ENCODE assay signal across 16 mouse cellular contexts in the genomic region with DNA sequence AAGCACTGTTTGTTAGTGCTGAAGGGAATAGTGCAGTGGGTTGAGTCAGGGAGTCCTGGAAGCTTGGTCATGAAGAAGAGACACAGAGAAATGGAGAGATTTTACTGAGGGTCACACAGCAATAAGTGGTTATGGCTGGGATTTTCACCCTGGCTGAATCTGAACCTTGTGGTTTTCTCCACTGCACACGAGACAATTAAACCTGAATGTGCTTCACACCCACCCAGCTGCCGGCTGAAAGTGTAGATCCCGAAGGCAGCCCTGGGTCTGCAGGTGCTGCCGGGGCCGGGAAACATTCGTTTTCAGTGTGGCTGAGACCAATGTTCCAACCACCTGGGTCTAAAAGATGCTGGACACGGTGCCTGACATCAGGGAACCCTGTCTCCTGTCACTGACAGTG.
A peak's percentile ranks its signal among the peaks of the same experiment; 100 is the strongest.
DNase-seq lines count a peak whose midpoint lies in the region; ATAC-seq lines count a peak whose summit lies in the region.
"Had no signal": no experiment of that assay in that cellular context is flagged by ENCODE, and none has a peak within 500 bp of the region (broad histone marks: within the 10 kb centered on the region; RNA-seq: fewer than 3 reads in every experiment).

No protein-coding gene starts in this region.

- H3K27me3 ChIP-seq in hindbrain, embryonic 13.5 days: peaks cover 44% of the 10 kb centered on the region
- H3K27me3 ChIP-seq in hindbrain, embryonic 11.5 days (ENCODE audit: control insufficient read depth, insufficient read depth, low read length): peaks cover 34% of the 10 kb centered on the region
- H3K27me3 ChIP-seq in neural tube, embryonic 13.5 days: peaks cover 46% of the 10 kb centered on the region

- H3K9ac ChIP-seq in hindbrain, embryonic 13.5 days: no peak overlapping the region
- no peak overlapping the region for H3K9ac ChIP-seq in hindbrain, embryonic 11.5 days (ENCODE audit: low read depth, low read length)
- H3K9ac ChIP-seq in neural tube, embryonic 13.5 days: no peak overlapping the region
- H3K9ac ChIP-seq: embryonic facial prominence, embryonic 12.5 days; heart, embryonic 15.5 days; liver, postnatal 0 days; neural tube, embryonic 12.5 days had no signal

- ATAC-seq in hindbrain, embryonic 13.5 days (ENCODE audit: low FRiP score): no peak
- no peak for ATAC-seq in hindbrain, embryonic 11.5 days (ENCODE audit: low FRiP score)
- ATAC-seq in neural tube, embryonic 13.5 days (ENCODE audit: low read depth): no peak
- ATAC-seq: intestine, embryonic 16.5 days; liver, postnatal 0 days had no signal

- H3K36me3 ChIP-seq in hindbrain, embryonic 13.5 days: peaks cover 43% of the 10 kb centered on the region
- no peaks in the 10 kb centered on the region for H3K36me3 ChIP-seq in hindbrain, embryonic 11.5 days (ENCODE audit: control insufficient read depth, insufficient read depth, low read length)
- peaks cover 40% of the 10 kb centered on the region for H3K36me3 ChIP-seq in neural tube, embryonic 13.5 days
- H3K36me3 ChIP-seq: embryonic facial prominence, embryonic 12.5 days; heart, embryonic 15.5 days; limb, embryonic 10.5 days had no signal

- H3K27ac ChIP-seq in hindbrain, embryonic 13.5 days: peak overlapping the region; percentile 76; the same call in 1 of the 2 replicates
- no peak overlapping the region for H3K27ac ChIP-seq in hindbrain, embryonic 11.5 days (ENCODE audit: low read depth, low read length)
- H3K27ac ChIP-seq in neural tube, embryonic 13.5 days (replicated peaks): peak overlapping the region; percentile 66
- H3K27ac ChIP-seq: embryonic facial prominence, embryonic 12.5 days; heart, adult 2 months; heart, embryonic 15.5 days; limb, embryonic 10.5 days; neural tube, embryonic 12.5 days had no signal

- no peak overlapping the region for H3K4me2 ChIP-seq in hindbrain, embryonic 13.5 days
- no peak overlapping the region for H3K4me2 ChIP-seq in hindbrain, embryonic 11.5 days (replicated peaks; ENCODE audit: low read depth, low read length)
- no peak overlapping the region for H3K4me2 ChIP-seq in neural tube, embryonic 13.5 days
- H3K4me2 ChIP-seq: embryonic facial prominence, embryonic 12.5 days; neural tube, embryonic 12.5 days had no signal

- no peak overlapping the region for H3K4me3 ChIP-seq in hindbrain, embryonic 13.5 days
- no peak overlapping the region for H3K4me3 ChIP-seq in hindbrain, embryonic 11.5 days (ENCODE audit: low read depth, low read length)
- H3K4me3 ChIP-seq in neural tube, embryonic 13.5 days: no peak overlapping the region
- H3K4me3 ChIP-seq: embryonic facial prominence, embryonic 12.5 days; heart, adult 2 months; heart, embryonic 15.5 days; limb, embryonic 10.5 days; neural tube, embryonic 12.5 days had no signal

- DNase-seq in cerebellum, postnatal 10 days: peak; percentile 39 to 59
- no peak for DNase-seq in cerebellum, adult 8-10 months
- no peak for DNase-seq in hindbrain, embryonic 11.5 days (ENCODE audit: low spot score)
- DNase-seq in neural tube, embryonic 10.5 days (ENCODE audit: extremely low spot score, low spot score): no peak
- no peak for DNase-seq in right cerebral cortex, adult 2 months (ENCODE audit: low spot score in 2 of 2)
- DNase-seq: liver, postnatal 0 days; spleen, adult 18-20 months; thymus, postnatal 4 days had no signal

- 69% methylated on average over 7 of the region's 7 CpGs for WGBS in hindbrain, embryonic 13.5 days
- 77% methylated on average over 7 of the region's 7 CpGs for WGBS in hindbrain, embryonic 11.5 days
- WGBS in neural tube, embryonic 13.5 days: 72% methylated on average over 7 of the region's 7 CpGs

- no peaks in the 10 kb centered on the region for H3K9me3 ChIP-seq in hindbrain, embryonic 13.5 days
- H3K9me3 ChIP-seq in hindbrain, embryonic 11.5 days (ENCODE audit: control insufficient read depth, low read length): no peaks in the 10 kb centered on the region
- H3K9me3 ChIP-seq in neural tube, embryonic 13.5 days: no peaks in the 10 kb centered on the region
- H3K9me3 ChIP-seq: embryonic facial prominence, embryonic 12.5 days; heart, embryonic 15.5 days; limb, embryonic 10.5 days; neural tube, embryonic 12.5 days had no signal

- peaks cover 32% of the 10 kb centered on the region for H3K4me1 ChIP-seq in hindbrain, embryonic 13.5 days (replicated peaks)
- H3K4me1 ChIP-seq in hindbrain, embryonic 11.5 days (replicated peaks; ENCODE audit: control insufficient read depth, insufficient read depth, low read length): no peaks in the 10 kb centered on the region
- H3K4me1 ChIP-seq in neural tube, embryonic 13.5 days (replicated peaks): peaks cover 17% of the 10 kb centered on the region

Comparison
In these comparisons a context has a peak if more than half of its experiments do, and no peak if none do; other contexts are left out.
1. DNase-seq: peak in cerebellum, postnatal 10 days (2 of 2); none in cerebellum, adult 8-10 months (single experiment), hindbrain, embryonic 11.5 days (single experiment), neural tube, embryonic 10.5 days (single experiment) and right cerebral cortex, adult 2 months (0 of 2).